Mouse (Mus musculus): ENCODE measurements around the gene Ssh3.

Ssh3 gene

DNA sequence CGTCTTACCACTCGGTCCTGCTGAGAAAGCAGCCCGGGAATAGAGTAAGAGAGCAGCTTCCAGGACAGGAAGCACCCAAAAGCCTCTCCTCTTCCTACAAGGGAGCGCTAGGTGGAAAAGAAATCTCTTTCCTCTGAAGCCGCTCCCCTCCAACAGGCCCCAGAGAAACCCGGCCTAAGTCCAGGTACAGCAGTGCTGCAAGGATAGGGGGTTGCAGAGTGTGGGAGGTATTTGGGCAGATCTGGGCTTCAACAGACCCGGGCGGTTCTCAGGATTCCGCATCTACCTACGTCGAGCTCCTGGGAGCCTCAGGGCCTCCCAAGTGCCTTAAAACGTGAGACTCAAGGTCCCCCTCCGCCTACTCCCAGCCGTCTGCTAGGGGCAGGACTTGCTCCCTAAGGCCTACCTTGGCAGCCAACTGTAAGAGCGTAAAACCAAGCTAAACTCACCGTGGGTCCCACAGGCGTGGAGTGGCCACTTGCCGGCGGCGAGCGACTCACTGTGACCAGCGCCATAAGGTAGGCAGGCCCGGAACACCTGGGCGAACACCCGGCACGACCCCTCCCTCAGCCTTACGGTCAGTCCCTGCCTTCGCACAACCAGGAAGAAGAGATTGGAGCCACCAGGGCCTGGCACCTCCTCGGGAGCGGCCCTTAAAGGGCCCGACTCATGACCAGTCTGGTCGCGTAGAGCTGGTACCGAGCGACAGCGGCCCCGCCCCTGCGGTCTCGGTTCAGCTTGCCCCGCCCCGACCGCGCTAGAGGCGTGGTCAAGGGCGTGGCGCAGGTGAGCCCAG is at the start of gene Ssh3:
TSS of gene Ssh3 (minus strand) at position 615 of the 796 bp plus-strand sequence.
- peak; percentile 84 to 92 for DNase-seq

DNA sequence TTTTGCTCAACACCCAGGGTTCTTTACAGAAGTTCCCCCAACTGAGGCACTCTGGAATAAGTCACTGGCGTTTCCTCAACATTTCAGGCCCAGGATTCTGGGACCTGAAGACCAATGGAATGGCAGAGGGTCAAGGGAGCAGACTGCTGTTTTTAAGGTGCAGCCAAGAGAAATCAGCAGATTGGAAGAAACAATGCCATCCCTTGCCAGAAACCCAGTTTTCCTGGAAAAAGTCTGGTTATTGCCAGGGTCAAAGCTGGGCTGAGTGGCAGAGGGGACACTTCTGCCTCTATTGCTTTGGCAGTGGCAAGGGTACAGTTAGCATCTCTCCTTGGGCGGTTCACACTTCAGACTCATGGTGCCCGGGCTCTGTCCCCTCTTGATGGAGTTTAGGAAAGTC is 48.2 kb upstream of the Ssh3 start:
- peak in 1 of 2 experiments; percentile 22 for DNase-seq

DNA sequence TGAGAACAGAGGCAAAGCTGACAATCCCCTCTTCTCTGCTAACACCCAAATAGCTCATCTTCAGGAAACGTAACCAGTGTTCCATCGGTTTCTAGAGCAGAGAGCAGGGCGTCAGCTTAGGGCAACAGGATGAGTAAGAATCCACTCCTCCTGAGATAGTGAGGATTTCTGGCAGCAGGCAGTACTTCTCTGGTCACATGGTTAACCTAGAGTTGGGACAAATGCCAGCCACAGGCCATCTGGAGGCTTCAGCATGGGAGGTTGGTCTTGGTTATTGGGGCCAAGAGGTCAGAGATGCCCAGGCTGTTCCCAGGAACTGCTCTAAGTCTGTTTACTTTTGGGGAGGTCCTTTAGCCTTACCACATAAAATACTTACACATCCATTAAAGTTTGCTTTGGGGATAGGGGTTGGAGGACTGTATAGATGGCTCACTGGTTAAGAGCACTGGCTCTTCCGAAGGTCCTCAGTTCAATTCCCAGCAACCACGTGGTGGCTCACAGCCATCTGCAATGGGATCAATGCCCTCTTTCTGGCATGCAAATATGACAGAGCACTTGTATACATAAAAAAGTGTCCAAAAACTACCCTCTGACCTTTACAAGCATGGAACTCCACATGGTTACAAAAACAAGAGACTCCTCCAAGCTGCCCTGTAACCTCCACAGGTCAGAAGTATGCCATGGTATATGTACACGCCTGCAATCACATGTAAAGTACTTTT is 46.4 kb upstream of the Ssh3 start:
- DNase-seq, result peak; percentile 87 to 93

DNA sequence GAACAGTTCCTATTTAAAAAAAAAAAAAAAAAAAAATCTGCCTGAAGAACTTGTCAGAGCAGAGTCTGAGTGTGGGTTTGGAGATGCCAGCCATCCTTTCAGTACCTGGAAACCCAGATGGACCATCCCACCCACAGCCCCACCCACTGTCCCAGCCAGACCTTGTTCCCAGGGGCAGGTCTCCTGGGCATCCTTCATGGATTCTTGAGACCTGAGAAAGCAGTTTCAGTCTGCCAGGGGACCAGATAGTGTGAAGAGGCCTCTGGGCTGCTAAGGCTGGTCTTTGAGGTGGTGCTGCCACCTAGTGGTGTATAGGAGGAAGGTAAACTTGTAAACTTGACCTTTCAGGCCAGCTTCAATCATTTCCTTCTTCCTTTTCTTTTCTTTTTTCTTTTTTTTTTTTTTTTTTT is 40.8 kb upstream of the Ssh3 start:
- peak; percentile 68 to 76 for DNase-seq

DNA sequence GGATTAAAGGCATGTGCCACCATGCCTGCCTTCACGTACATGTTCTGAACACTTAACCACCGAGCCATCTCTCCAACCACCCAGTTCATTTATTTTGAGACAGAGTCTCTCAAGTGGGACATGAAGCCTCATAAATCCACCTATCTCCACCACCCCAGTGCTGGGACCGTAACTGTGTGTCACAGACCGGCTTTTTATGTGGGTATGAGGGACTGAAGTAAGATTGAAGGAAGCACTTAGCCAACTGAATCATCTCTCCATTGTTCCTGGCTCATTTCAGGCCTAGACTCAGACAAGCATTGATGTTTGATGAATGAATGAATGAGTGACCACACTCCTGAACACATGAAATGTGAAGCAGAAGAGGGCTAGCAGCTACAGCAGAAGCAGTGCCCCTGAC is 40.3 kb upstream of the Ssh3 start:
- DNase-seq, result no peak

DNA sequence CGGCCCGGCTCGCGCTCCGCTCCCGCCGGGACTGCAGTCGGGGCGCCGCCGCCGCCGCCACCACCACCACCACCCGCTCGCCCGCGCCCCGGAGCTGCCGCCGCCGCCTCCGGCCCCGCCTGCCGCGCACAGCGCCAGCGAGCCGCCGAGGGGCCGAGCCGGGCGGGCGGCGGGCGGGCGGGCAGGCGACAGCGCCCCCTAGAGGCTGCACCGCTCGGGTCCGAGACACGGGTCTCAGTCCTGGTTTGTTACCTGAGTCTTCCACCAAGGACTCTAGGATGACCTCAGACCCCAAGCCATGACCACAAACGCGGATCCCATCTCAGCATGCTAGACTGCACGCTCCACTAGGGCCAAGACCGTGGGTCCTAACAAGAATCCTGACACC is 37.2 kb upstream of the Ssh3 start, which contains the start of gene Grk2:
TSS of gene Grk2 (minus strand) at position 33 of the 388 bp plus-strand sequence.
- peak; percentile 93 to 96 for DNase-seq

DNA sequence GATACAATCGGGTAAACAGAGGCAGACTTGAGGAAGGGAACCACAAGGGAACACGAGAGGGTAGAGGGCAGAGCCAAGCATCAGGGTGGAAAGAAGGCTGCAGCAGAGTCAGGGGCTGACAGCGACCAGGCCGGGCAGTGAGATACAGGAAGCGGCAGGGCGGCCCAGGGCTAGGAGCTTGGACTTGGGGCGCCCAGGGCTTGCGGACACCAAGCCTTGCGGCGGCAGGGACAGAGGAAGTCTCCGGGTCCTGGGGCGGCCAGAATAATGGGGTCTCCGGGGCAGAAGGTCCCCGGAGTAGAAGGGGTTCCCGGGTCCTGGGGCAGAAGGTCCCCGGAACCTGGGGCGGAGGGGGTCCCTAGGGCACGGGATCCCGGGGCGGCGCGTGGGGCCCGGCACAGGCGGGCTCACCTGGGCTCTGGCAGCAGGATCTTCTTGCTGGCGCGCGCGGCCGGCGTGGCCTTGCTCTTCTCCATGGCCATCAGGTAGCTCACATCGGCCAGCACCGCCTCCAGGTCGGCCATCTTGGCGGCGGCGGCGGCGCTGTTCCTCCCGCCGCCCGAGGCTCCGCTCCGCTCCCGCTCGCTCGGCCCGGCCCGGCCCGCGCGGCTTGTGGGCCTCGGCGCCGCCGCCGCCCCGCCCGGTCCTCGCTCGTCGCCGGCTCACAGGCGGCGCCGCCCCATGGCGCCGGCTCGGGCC is 36.7 kb upstream of the Ssh3 start:
- DNase-seq, result peak; percentile 77 to 78

DNA sequence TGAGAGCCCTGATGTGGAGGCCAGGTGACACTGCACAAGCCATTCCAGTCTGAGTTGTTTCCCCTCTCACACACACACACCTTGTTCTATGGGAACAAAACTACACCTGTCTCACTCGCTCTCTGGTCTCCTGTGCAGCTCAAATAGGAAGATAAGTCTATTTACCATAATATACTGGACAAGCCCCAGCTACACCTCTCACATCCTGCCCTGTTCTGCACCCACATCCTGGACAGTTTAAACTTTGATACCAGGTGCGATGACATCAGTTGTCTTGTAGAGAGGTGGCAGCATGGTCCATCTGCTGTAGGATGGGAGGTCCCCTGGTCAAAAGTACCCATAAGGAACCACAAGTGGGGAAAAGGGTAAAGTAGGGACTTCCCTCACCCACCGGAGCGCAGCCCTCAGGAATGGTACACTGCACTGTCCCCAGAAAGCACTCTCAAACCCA is 35.9 kb upstream of the Ssh3 start:
- DNase-seq, result peak in 1 of 2 experiments; percentile 56

DNA sequence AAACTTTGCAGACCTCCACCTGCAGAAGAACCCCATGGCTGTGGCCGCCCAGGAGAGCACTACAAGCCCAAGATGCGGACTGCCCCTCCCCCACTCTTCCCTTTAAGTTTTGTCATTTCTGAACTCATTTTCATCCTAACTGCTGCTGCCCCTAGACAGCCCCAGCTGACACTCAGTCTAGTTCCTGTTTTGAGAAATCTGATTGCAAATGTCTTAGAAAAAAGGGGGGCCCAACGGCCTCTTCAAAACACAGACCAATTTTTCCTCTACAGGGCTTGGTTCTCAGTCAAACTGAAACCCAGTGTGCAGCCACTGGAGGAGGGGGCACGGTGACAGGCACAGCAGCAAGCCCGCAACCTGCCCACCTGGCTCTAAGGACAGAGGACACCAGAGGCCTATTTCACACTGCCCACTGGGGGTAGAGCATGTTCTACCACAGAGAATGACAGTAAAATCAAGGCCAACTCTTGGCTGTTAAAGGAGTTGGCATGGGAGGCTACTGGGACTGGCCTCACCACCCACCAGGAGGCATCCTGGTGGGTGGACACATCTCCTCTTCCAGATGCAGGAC is 35.4 kb upstream of the Ssh3 start:
- peak; percentile 52 to 63 for DNase-seq

DNA sequence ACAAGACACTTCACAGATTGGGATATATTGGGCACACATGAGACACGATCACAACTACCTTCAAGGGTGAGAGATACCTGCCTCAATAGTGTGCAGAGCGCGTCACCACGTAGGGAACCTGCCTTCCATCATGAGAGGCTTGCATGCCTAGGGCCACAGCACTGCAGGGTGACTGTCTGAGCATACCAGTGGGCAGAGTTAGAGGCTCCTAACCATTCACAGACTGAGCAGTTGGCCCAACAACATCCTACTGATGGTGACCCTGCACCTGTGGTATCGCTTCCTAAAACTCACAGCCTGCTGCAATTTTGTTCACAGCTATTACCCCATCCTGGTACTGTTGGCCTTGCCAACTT is 34.6 kb upstream of the Ssh3 start:
- peak in 1 of 2 experiments; percentile 53 for DNase-seq

DNA sequence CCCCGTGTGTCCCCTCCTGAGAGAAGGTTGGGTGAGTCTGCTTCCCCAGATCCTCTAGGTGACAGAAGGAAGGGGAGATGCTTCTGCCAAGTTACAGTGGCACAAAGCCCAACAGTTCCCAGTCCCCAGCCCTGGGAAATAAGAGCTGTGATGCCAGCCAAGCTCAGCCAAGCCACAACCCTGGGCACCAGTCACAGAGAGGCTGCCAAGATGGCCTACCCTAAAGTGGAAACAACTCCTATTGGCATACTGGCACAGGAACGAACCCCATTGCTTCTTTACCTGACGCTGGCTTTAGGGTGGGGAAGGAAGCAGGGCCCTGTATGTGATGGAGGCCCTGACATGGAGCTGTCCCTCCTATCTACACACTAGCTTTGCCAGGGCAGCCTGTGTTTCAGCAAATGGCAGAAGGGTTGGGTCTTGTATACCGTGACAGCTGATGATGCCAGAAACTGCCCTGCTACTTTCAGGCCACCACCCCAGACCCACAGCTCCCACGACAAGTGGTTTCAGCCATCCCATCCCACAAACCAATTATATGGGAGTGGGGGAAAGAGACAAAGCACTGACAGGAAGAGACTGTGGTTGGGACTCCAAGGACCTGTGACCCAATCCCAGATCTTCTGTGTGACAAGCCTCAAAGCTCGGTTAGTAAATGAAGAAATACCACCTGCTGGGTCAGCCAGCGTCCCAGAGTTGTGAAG is 34.1 kb upstream of the Ssh3 start:
- peak; percentile 91 to 95 for DNase-seq

DNA sequence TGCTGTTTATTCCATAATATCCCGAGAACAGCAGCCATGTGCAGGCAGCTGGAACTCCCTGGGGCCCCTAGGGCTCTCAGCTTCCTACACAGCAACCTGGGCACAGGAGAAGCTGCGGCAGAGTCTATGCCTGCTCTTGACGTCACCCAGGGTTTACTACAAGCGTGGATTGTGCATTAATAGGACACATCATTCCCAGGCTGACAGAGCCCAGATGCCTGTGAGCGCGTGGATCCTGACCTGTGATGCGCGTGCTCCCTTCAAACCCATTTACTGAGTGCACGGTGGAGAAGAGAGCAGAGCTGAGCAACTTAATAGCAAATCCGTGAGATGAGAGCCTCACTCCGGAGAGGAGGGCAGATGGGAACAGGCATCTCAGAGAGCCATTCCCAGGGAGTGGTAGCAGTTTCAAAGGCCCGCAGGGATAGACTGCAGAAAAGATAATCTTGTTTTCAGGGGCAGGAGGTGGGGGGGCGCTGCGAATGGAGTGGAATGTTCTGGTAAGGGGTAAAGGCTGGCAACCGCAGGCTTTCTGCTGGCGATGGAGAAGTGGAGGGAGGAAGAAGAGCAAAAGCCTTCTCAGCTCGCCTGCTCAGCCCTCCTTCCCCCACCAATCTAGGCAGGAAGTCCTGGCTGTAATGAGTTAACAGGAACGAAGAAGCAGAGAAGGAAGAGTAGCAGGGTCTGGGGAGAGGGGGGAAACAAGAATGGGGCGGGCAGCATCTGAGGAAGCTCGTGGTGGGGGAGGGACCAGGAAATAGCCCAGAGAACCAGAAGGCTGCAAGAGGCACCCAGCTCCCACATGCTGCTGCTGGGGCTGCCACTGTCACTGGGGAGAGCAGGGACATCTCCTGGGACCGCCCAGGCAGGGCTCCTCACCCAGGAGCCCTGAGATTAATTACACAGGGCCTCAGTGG is 33.0 kb upstream of the Ssh3 start:
- peak; percentile 61 to 63 for DNase-seq

DNA sequence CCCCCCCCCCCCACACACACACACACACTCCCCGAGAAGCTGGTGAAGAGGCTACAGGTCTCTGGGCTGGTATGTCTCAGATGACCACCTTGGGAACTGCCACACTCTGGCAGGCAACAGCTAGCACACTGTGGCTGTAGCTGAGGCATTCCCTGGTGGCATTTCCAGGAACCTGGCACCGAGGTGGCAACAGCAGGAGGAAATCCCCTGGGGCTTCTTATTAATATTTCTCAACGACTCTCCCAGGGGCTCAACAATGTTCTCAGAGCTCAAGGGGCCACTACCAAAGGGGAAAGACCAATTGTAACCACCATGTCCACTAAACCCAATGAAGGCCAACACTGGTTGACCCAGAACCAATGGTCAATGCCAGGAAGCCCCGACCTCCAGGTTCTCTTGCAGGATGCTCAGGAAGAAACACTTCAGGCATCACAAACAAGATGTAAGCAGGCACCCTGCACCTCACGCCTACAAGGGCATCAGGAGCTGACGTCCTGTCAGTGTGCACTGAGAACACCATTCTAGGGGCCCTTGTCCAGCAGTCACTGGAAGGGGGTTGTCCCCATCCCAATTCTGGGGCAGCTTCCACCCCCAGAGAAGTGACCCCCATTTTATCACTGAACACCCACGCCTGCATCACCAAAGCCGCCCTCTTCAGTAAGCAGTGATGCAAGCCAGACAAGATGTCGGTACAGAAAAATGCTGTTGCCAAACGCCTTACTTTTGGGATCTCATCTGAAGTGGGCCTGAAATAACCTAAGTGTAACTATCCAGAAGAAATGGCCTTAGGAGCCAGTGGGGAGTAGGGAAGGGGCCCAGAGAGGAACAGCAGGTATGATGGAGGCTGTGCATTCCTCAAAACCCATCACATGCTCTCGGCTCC is 32.1 kb upstream of the Ssh3 start:
- DNase-seq, result no peak

DNA sequence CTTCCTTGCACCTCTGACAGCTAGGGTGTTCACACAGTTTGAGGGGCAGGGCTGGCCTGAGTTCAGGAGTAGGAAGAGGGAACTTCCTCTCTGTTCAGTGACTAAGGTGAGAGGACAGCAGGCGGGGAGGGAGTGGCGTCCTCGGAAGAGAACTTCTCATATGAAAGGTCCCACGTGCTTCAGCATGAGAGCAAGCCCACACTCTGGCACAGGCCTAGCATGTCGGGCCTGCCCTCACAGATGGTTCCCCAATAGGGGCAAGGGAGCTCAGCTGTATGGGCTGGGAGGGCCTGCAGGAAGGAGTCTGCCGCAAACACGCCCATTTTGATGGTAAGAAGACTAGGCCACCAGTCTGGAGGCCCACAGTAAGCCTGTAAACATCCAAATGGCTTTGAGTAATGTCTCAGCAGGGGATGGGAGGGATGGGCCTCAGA is 31.3 kb upstream of the Ssh3 start:
- DNase-seq, result peak; percentile 52 to 60

DNA sequence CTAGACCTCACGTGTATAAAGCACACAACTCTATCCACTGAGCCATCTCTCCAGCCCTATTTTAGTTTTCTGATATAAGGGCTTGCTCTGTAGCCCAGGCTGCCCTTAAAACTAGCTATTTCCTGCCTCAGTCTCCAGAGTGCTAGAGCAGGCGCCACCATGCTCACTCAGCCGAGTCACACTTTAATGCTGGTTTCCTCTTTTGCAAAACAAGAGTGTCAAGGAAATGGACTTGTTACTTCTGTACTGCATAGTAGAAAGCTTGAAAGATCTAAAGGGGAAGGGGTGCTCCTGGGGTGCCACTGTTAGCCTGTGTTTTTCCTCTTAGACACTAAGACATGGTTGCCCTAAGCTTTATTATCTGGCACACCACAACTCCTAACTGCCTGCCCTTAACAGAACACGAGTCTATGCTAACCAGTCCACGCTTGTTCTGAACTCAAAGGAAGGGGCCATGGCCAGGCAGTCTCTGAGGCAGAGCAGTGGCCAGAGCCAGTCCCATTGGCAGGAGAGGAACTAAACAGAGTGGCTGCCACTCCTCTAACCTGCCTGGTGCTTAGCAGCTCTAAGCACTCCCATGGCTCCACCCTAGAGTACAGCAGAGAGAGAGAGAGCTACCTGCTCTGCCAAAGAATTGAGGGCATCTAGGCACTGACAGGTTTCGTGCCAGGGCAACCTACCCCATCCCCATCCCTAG is 30.7 kb upstream of the Ssh3 start:
- peak in 1 of 2 experiments; percentile 42 for DNase-seq

DNA sequence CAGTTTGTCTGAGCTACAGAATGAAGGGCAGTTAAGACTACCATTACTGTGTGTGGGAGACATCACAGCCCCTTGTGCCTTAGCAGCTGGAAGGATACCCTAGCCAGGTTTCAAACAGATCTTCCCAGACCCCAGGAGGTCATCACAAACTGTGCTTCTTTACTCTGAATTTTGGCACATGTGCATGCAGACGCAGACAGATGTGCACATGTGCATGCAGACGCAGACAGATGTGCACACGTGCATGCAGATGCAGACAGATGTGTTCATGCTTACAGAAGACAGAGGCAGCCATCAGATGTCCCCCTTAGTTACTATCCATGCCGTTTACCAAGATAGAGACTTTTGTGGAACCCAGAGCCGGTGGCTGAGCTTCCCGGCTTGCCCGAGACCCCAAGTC is 30.1 kb upstream of the Ssh3 start:
- DNase-seq, result no peak

DNA sequence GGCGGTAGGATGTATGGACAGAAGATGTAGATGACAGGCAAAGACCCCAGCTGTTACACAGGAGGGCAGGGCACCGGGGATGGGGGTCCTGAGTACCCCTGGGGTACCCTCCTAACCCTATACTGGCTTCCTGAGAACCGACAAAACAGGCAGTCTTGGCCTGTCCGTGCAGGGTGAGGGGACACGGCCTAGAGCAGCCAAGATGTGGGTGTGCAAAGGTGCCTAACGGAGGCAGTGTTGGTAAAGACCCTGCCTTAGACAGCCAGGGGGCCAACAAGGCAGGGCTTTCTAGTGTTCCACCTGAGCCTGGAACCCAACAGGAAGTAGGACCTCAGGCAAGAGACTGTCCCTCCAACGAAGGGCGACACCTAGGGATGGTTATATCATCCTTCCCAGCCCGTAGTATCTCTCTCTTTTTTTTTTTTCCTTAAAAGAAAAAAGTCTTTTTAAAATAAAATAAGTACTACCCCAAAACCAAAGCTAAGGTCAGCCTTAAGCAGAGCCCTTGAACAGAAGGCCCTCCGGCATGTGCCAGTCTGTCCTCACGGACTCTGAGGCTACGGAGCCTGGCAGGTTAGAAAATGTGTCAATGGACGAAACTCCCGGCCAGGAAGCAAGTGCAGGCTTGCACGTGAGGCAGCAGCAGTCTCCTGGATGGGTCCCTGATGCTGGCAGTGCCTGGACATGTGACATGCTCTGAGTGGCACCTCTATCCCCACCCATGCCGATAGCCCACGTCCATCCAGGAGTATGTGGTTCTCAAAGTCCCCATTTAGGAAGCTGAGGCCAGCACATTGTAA is 29.5 kb upstream of the Ssh3 start:
- DNase-seq, result peak; percentile 48 to 57

DNA sequence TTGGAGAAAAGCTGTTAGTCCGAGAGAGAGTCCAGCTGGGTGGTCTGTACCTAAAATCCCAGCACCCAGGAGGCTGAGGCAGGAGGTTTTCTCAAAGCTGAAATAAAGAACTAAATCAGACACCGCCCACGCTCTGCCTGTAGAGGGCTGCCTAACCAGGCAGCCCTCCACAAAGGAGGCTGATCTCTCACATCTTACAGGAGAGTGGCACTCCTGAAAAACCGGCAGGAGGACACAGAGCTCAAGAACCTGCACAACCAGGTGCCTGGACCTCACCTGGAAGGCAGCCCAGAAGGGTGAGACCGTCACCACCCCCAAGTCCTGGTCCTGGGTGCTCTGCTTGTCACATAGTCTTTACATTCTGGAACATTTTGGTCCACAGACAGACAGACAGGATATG is 28.9 kb upstream of the Ssh3 start:
- DNase-seq, result peak in 1 of 2 experiments; percentile 46

DNA sequence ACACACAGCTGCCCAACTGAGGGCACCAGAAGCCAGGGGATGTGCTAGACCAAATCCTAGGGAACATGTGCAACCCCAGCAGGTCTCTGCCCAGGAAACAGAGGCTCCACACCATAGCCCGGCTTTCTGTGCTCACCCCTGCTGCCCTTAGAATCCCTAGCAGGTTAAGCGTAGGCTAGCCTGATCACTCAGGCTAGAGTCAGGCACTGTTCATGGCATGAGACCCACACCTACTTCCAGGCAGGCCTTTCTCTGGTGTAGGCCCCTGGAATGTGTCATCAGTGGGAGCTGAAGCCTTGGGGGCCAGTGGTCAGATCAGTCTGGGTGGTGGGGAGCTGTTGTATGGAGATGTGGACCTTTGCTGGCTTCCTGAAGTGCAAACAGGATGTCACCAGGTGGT is 27.6 kb upstream of the Ssh3 start:
- no peak for DNase-seq
